Mouse (Mus musculus) heart, embryonic 13.5 days (tissue): ENCODE data around the gene Zbtb40. TPM values are rescaled to one million over a fixed set of nuclear protein-coding genes. Genes with fewer than 3 reads are reported as not detected.

Source experiments
- polyA plus RNA-seq: library from polyadenylated mRNA; unstranded; fragments of >200 nt; fragmentation: Nextera tagmentation; extraction: Ambion mirVana; gene quantifications from 2 replicates; pipeline ENCODE4 v1.2.1, GENCODE M21; 2015

Zbtb40 gene
- polyA plus RNA-seq, 1 experiment from 2014 or later = 2.4 TPM

Other genes starting within 250 kb of the Zbtb40 start
- 1.2 and 1.3 TPM in 2 replicates for gene Ephb2, start 212.8 kb downstream of the Zbtb40 start, polyA plus RNA-seq
- 31.0 and 37.2 TPM in 2 replicates for gene C1qb, start 162.6 kb downstream of the Zbtb40 start, polyA plus RNA-seq
- gene C1qc, start 155.7 kb downstream of the Zbtb40 start, polyA plus RNA-seq = 16.7 and 19.9 TPM in 2 replicates
- gene C1qa, start 150.0 kb downstream of the Zbtb40 start, polyA plus RNA-seq = 18.6 and 23.6 TPM in 2 replicates
- gene Epha8, start 92.0 kb downstream of the Zbtb40 start, polyA plus RNA-seq = 0.07 and 0.08 TPM in 2 replicates
- 0.84 and 0.95 TPM in 2 replicates for gene Wnt4, start 228.7 kb upstream of the Zbtb40 start, polyA plus RNA-seq